Mouse (Mus musculus): ENCODE data around the gene Zcchc18.
"Not testable (repeated sequence)": the region's sequence is repeated elsewhere in the genome, so short reads cannot be mapped to it uniquely, and the experiment has no call there.

GRCm38 (mm10) chrX:136957583-136958279 is 35.2 kb upstream of the Zcchc18 start:
- not testable (repeated sequence) for TF ChIP-seq POLR2A (IDR thresholded peaks at IDR 0.05; ENCODE audit: low read depth, low read length); CTCF (IDR thresholded peaks at IDR 0.05; ENCODE audit: extremely low read depth, insufficient read depth, insufficient read length, insufficient replicate concordance)

Data from spleen, adult 2 months (tissue).